ENCODE assay signal across 8 mouse cellular contexts in genomic region chr3:36521073-36522060, GRCm38 (mm10). TPM values are rescaled to one million over a fixed set of nuclear protein-coding genes. Genes with fewer than 3 reads are reported as not detected.
DNase-seq lines count a peak whose midpoint lies in the region; ATAC-seq and TF ChIP-seq lines count a peak whose summit lies in the region.

TSS of gene Gm11549 (minus strand) at chr3:36521813.

- H3K9me3 ChIP-seq in forebrain, embryonic 12.5 days: no peaks in the 10 kb centered on the region
- no peaks in the 10 kb centered on the region for H3K9me3 ChIP-seq in hindbrain, postnatal 0 days (ENCODE audit: low read length)
- no peaks in the 10 kb centered on the region for H3K9me3 ChIP-seq in midbrain, embryonic 12.5 days

- no peak within 1 kb of the TSS for H3K27ac ChIP-seq in bone marrow macrophage, adult 2 months (ENCODE audit: insufficient read depth, low read depth, low read length)
- H3K27ac ChIP-seq in forebrain, embryonic 12.5 days: no peak within 1 kb of the TSS
- no peak within 1 kb of the TSS for H3K27ac ChIP-seq in hindbrain, postnatal 0 days
- H3K27ac ChIP-seq in midbrain, embryonic 12.5 days (replicated peaks): no peak within 1 kb of the TSS

- peak within 1 kb of the TSS; percentile 59 for H3K9ac ChIP-seq in forebrain, embryonic 12.5 days
- peak within 1 kb of the TSS; percentile 48 for H3K9ac ChIP-seq in hindbrain, postnatal 0 days (replicated peaks; ENCODE audit: low read length)
- H3K9ac ChIP-seq in midbrain, embryonic 12.5 days (replicated peaks): peak within 1 kb of the TSS; percentile 64

- ATAC-seq in forebrain, embryonic 12.5 days (ENCODE audit: low FRiP score): peak; percentile 76
- peak; percentile 58 for ATAC-seq in hindbrain, postnatal 0 days
- peak; percentile 71 for ATAC-seq in midbrain, embryonic 12.5 days (ENCODE audit: low FRiP score, low read depth)

- no peaks in the 10 kb centered on the region for H3K36me3 ChIP-seq in forebrain, embryonic 12.5 days (replicated peaks)
- H3K36me3 ChIP-seq in hindbrain, postnatal 0 days (ENCODE audit: insufficient read depth, low read length): no peaks in the 10 kb centered on the region
- H3K36me3 ChIP-seq in midbrain, embryonic 12.5 days: no peaks in the 10 kb centered on the region

- under 1% methylated on average over 51 of the region's 51 CpGs for WGBS in forebrain, embryonic 12.5 days
- 1% methylated on average over 51 of the region's 51 CpGs for WGBS in hindbrain, postnatal 0 days
- WGBS in midbrain, embryonic 12.5 days: under 1% methylated on average over 51 of the region's 51 CpGs

- peak; percentile 19 to 39 for DNase-seq in layer of hippocampus, postnatal 10 days (ENCODE audit: low spot score in 2 of 2)
- no peak for DNase-seq in layer of hippocampus, adult 11-12 months (ENCODE audit: low spot score)
- peak; percentile 30 for DNase-seq in hindbrain, postnatal 0 days (ENCODE audit: low spot score)
- DNase-seq in adipocyte (ENCODE audit: low spot score): no peak
- DNase-seq in spleen, postnatal 10 days (ENCODE audit: low spot score in 2 of 2): no peak

- H3K4me3 ChIP-seq in bone marrow macrophage, adult 2 months (ENCODE audit: insufficient read depth, low read length): peak within 1 kb of the TSS; percentile 37
- H3K4me3 ChIP-seq in forebrain, embryonic 12.5 days (replicated peaks): peak within 1 kb of the TSS; percentile 52
- H3K4me3 ChIP-seq in hindbrain, postnatal 0 days (ENCODE audit: low read length): peak within 1 kb of the TSS; percentile 57
- peak within 1 kb of the TSS; percentile 61 for H3K4me3 ChIP-seq in midbrain, embryonic 12.5 days

- no peaks in the 10 kb centered on the region for H3K4me1 ChIP-seq in bone marrow macrophage, adult 2 months (ENCODE audit: control insufficient read depth, insufficient read depth, low read length)
- peaks cover 13% of the 10 kb centered on the region for H3K4me1 ChIP-seq in forebrain, embryonic 12.5 days
- H3K4me1 ChIP-seq in hindbrain, postnatal 0 days (ENCODE audit: insufficient read depth, low read length): peaks cover 4% of the 10 kb centered on the region; the same call in 1 of the 2 replicates
- peaks cover 7% of the 10 kb centered on the region for H3K4me1 ChIP-seq in midbrain, embryonic 12.5 days

- TF ChIP-seq CTCF in bone marrow macrophage, adult 2 months (IDR thresholded peaks at IDR 0.05; ENCODE audit: low read depth, low read length): no peak
- TF ChIP-seq CTCF in hindbrain, postnatal 0 days (IDR thresholded peaks at IDR 0.05; ENCODE audit: low read depth): no peak

- no peak for TF ChIP-seq POLR2A in bone marrow macrophage, adult 2 months (IDR thresholded peaks at IDR 0.05; ENCODE audit: borderline replicate concordance, low read depth, low read length)

- peaks cover 39% of the 10 kb centered on the region for H3K27me3 ChIP-seq in forebrain, embryonic 12.5 days
- peaks cover 14% of the 10 kb centered on the region; the same call in 1 of the 2 replicates for H3K27me3 ChIP-seq in hindbrain, postnatal 0 days (ENCODE audit: insufficient read depth, low read length)
- peaks cover 38% of the 10 kb centered on the region for H3K27me3 ChIP-seq in midbrain, embryonic 12.5 days

- H3K4me2 ChIP-seq in forebrain, embryonic 12.5 days: peak within 1 kb of the TSS; percentile 84
- H3K4me2 ChIP-seq in hindbrain, postnatal 0 days (ENCODE audit: low read depth, low read length): peak within 1 kb of the TSS; percentile 99
- peak within 1 kb of the TSS; percentile 96 for H3K4me2 ChIP-seq in midbrain, embryonic 12.5 days (replicated peaks)

RNA-seq across cellular contexts. Expression of gene Gm11549, which starts in this region (rescaled TPM):
- total RNA-seq in layer of hippocampus, postnatal 10 days (2021): 1 to 10 TPM; 1.2 to 1.9 TPM
- not detected in 2 replicates for polyA plus RNA-seq in bone marrow macrophage, adult 2 months (2012; ENCODE audit: insufficient read depth, insufficient read length, missing spikeins)
- 1.1 and 1.4 TPM in 2 replicates for polyA plus RNA-seq in forebrain, embryonic 12.5 days (2016; fragmentation: Nextera tagmentation; extraction: Ambion mirVana)
- 1.0 and 1.3 TPM in 2 replicates for total RNA-seq in hindbrain, postnatal 0 days (2014; rRNA removed)
- polyA plus RNA-seq in hindbrain, postnatal 0 days (2015; fragmentation: Nextera tagmentation; extraction: Ambion mirVana): 0.53 and 0.62 TPM in 2 replicates
- polyA plus RNA-seq in midbrain, embryonic 12.5 days (2016; fragmentation: Nextera tagmentation; extraction: Ambion mirVana): 0.96 and 1.2 TPM in 2 replicates

Comparison
In these comparisons a context has a peak if more than half of its experiments do, and no peak if none do; other contexts are left out.
1. DNase-seq: peak in layer of hippocampus, postnatal 10 days (2 of 2) and hindbrain, postnatal 0 days (single experiment); none in layer of hippocampus, adult 11-12 months (single experiment), adipocyte (single experiment) and spleen, postnatal 10 days (0 of 2).
2. Peak in every context shown above with its lines, with median percentiles within 50 percentile points of each other: H3K4me3 ChIP-seq, ATAC-seq, H3K4me2 ChIP-seq and H3K9ac ChIP-seq.